Mouse (Mus musculus): ENCODE measurements around the gene Atat1. TPM values are rescaled to one million over a fixed set of nuclear protein-coding genes. Genes with fewer than 3 reads are reported as not detected.

Atat1 gene
- polyA plus RNA-seq, 1 experiment from 2014 or later = 421 TPM

DNA sequence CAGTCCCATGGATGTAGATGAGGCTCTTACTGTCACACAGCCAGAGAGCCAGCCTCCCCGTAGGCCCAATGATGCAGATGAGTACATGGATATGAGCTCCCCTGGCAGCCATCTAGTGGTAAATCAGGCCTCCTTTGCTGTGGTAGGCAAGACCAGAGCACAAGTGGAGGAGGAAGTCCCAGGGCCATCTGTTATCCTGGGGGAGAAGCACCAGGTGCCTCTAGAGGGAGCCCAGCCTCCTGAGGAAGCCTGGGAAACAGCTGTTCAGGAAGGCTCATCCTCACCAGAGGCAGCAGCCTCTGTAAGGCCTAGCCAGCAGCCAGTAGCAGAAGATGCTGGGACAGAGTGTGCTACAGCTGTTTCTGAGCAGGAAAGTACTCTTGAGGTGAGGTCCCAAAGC lies 61.8 kb downstream of the Atat1 start:
- Histone ChIP-seq H3K9ac (replicated peaks) (no peak overlapping the region), H3K4me3 (no peak overlapping the region), H3K36me3 (peaks cover 79% of the 10 kb centered on the region), H3K9me3 (no peaks in the 10 kb centered on the region), H3K27ac (replicated peaks) (no peak overlapping the region), H3K27me3 (no peaks in the 10 kb centered on the region), H3K4me2 (replicated peaks) (no peak overlapping the region), H3K4me1 (no peaks in the 10 kb centered on the region)
- WGBS = 54% methylated on average over 1 of the region's 1 CpGs
- ATAC-seq (replicated peaks) = no peak

MicroRNAs encoded within 50 kb of the gene (microRNA counts, 519-probe panel; counts per million panel counts)
- microRNA mmu-miR-1894-3p (520 counts per million, percentile 2 among the panel's probes with 10 or more counts), microRNA mmu-miR-1894-5p (1,635 counts per million, percentile 10 among the panel's probes with 10 or more counts)

Small RNA genes lying within 50 kb of the gene (microRNA-seq; reads per million reads assigned to microRNA genes)
- gene Gm28033 (not detected), gene Mir1894 (not detected)

Other genes starting within 250 kb of the Atat1 start
- 16.2 and 18.1 TPM in 2 replicates for gene Vars2, start 242.5 kb downstream of the Atat1 start, polyA plus RNA-seq (2015; fragmentation: Nextera tagmentation; extraction: Ambion mirVana)
- 36.1 and 37.8 TPM in 2 replicates for gene Gtf2h4, start 236.3 kb downstream of the Atat1 start, polyA plus RNA-seq (2015; fragmentation: Nextera tagmentation; extraction: Ambion mirVana)
- 127 TPM in 2 replicates for gene Ddr1, start 205.5 kb downstream of the Atat1 start, polyA plus RNA-seq (2015; fragmentation: Nextera tagmentation; extraction: Ambion mirVana)
- gene Ier3, start 88.4 kb downstream of the Atat1 start, polyA plus RNA-seq (2015; fragmentation: Nextera tagmentation; extraction: Ambion mirVana) = 7.3 and 8.1 TPM in 2 replicates
- 68.3 and 75.1 TPM in 2 replicates for gene Flot1, start 86.8 kb downstream of the Atat1 start, polyA plus RNA-seq (2015; fragmentation: Nextera tagmentation; extraction: Ambion mirVana)
- 1,924 and 1,932 TPM in 2 replicates for gene Tubb5, start 71.8 kb downstream of the Atat1 start, polyA plus RNA-seq (2015; fragmentation: Nextera tagmentation; extraction: Ambion mirVana)
- gene Mdc1, start 68.6 kb downstream of the Atat1 start, polyA plus RNA-seq (2015; fragmentation: Nextera tagmentation; extraction: Ambion mirVana) = 11.7 TPM in 2 replicates
- gene Nrm, start 48.8 kb downstream of the Atat1 start, polyA plus RNA-seq (2015; fragmentation: Nextera tagmentation; extraction: Ambion mirVana) = 24.5 and 28.3 TPM in 2 replicates
- 20.8 and 21.9 TPM in 2 replicates for gene Ppp1r18, start 44.5 kb downstream of the Atat1 start, polyA plus RNA-seq (2015; fragmentation: Nextera tagmentation; extraction: Ambion mirVana)
- gene Dhx16, start 30.3 kb downstream of the Atat1 start, polyA plus RNA-seq (2015; fragmentation: Nextera tagmentation; extraction: Ambion mirVana) = 36.3 and 38.0 TPM in 2 replicates
- gene 2310061I04Rik, start 12.6 kb downstream of the Atat1 start, polyA plus RNA-seq (2015; fragmentation: Nextera tagmentation; extraction: Ambion mirVana) = 37.9 and 41.5 TPM in 2 replicates
- gene Mrps18b, start 6.3 kb upstream of the Atat1 start, polyA plus RNA-seq (2015; fragmentation: Nextera tagmentation; extraction: Ambion mirVana) = 53.1 and 54.1 TPM in 2 replicates
- 51.5 and 53.9 TPM in 2 replicates for gene Ppp1r10, start 6.4 kb upstream of the Atat1 start, polyA plus RNA-seq (2015; fragmentation: Nextera tagmentation; extraction: Ambion mirVana)
- 88.3 and 90.3 TPM in 2 replicates for gene Abcf1, start 59.7 kb upstream of the Atat1 start, polyA plus RNA-seq (2015; fragmentation: Nextera tagmentation; extraction: Ambion mirVana)
- 57.0 and 59.2 TPM in 2 replicates for gene Gnl1, start 69.8 kb upstream of the Atat1 start, polyA plus RNA-seq (2015; fragmentation: Nextera tagmentation; extraction: Ambion mirVana)
- gene Prr3, start 70.2 kb upstream of the Atat1 start, polyA plus RNA-seq (2015; fragmentation: Nextera tagmentation; extraction: Ambion mirVana) = 76.8 and 92.2 TPM in 2 replicates
- gene H2-T24, start 110.5 kb upstream of the Atat1 start, polyA plus RNA-seq (2015; fragmentation: Nextera tagmentation; extraction: Ambion mirVana) = 5.4 and 5.8 TPM in 2 replicates
- 6.9 and 7.0 TPM in 2 replicates for gene H2-T23, start 122.8 kb upstream of the Atat1 start, polyA plus RNA-seq (2015; fragmentation: Nextera tagmentation; extraction: Ambion mirVana)
- 5.8 and 5.9 TPM in 2 replicates for gene H2-T22, start 132.7 kb upstream of the Atat1 start, polyA plus RNA-seq (2015; fragmentation: Nextera tagmentation; extraction: Ambion mirVana)
- gene Gm6034, start 132.9 kb upstream of the Atat1 start, polyA plus RNA-seq (2015; fragmentation: Nextera tagmentation; extraction: Ambion mirVana) = not detected in 2 replicates
- gene Gm11127, start 148.3 kb upstream of the Atat1 start, polyA plus RNA-seq (2015; fragmentation: Nextera tagmentation; extraction: Ambion mirVana) = not detected in 2 replicates
- gene Gm19684, start 211.6 kb upstream of the Atat1 start, polyA plus RNA-seq (2015; fragmentation: Nextera tagmentation; extraction: Ambion mirVana) = not detected in 2 replicates
- gene Gm7030, start 219.3 kb upstream of the Atat1 start, polyA plus RNA-seq (2015; fragmentation: Nextera tagmentation; extraction: Ambion mirVana) = not detected in 2 replicates

Measured in forebrain, embryonic 15.5 days (tissue).